Mouse (Mus musculus) midbrain, embryonic 14.5 days (tissue): ENCODE results near the gene Bphl. TPM values are rescaled to one million over a fixed set of nuclear protein-coding genes. Genes with fewer than 3 reads are reported as not detected.

Experiments used
- ATAC-seq: fragments of 200-750 bp; cut with Nextera tagmentation; 2 replicates; pipeline ENCODE4 v1.8.0; 2017; ENCODE audit warnings: moderate number of reproducible peaks, moderate library complexity; ENCODE audit not compliant: low FRiP score, low TSS enrichment
- DNase-seq: peaks from one replicate; pipeline ENCODE4 v3.0.0-alpha.2; 2015
- H3K27ac ChIP-seq: fragments of 300-500 bp; sonication (generic); replicated peaks from 2 replicates; pipeline ENCODE4 v1.5.1; 2014; ENCODE audit warnings: mild to moderate bottlenecking, low read depth, low read length, moderate library complexity
- H3K27me3 ChIP-seq: fragments of 300-500 bp; sonication (generic); 2 replicates; pipeline ENCODE4 v1.6.1; 2014; ENCODE audit warnings: low read length, control low read depth, mixed read lengths; ENCODE audit not compliant: control insufficient read depth, insufficient read depth
- H3K36me3 ChIP-seq: fragments of 300-500 bp; sonication (generic); 2 replicates; pipeline ENCODE4 v1.6.1; 2014; ENCODE audit warnings: low read length, control low read depth; ENCODE audit not compliant: control insufficient read depth, insufficient read depth
- H3K4me1 ChIP-seq: fragments of 300-500 bp; sonication (generic); 2 replicates; pipeline ENCODE4 v1.6.1; 2014; ENCODE audit warnings: mild to moderate bottlenecking, antibody characterized with exemption, low read length, control low read depth; ENCODE audit not compliant: control insufficient read depth, insufficient read depth
- H3K4me2 ChIP-seq: fragments of 300-500 bp; sonication (generic); 2 replicates; pipeline ENCODE4 v1.6.1; 2014; ENCODE audit warnings: mild to moderate bottlenecking, low read length, moderate library complexity
- H3K4me3 ChIP-seq: fragments of 300-500 bp; sonication (generic); replicated peaks from 2 replicates; pipeline ENCODE4 v1.5.1; 2014; ENCODE audit warnings: low read depth, low read length
- H3K9ac ChIP-seq: fragments of 300-500 bp; sonication (generic); replicated peaks from 2 replicates; pipeline ENCODE4 v1.6.1; 2014; ENCODE audit warnings: mild to moderate bottlenecking, low read length, moderate library complexity
- H3K9me3 ChIP-seq: fragments of 300-500 bp; sonication (generic); 2 replicates; pipeline ENCODE4 v1.6.1; 2016; ENCODE audit warnings: low read length, control low read depth, mixed read lengths; ENCODE audit not compliant: control insufficient read depth
- WGBS: fragments of 180-500 bp; shearing (Covaris S2); extraction: QIAGEN DNeasy Blood & Tissue Kit; methylation state at CpG from one replicate; pipeline ENCODE4 v1.1.7; 2014; 5-methylcytosine and 5-hydroxymethylcytosine counted together
- polyA plus RNA-seq: library from polyadenylated mRNA; unstranded; fragments of >200 nt; fragmentation: Nextera tagmentation; extraction: Ambion mirVana; gene quantifications from 2 replicates; pipeline ENCODE4 v1.2.1, GENCODE M21; 2014

The Bphl gene
- polyA plus RNA-seq: 28.7 and 36.8 TPM in 2 replicates

- WGBS: under 1% methylated on average over 37 of the region's 37 CpGs
- Histone ChIP-seq H3K4me3 (peak within 1 kb of the TSS; percentile 64), H3K9ac (peak within 1 kb of the TSS; percentile 89), H3K36me3 (peaks cover 5% of the 10 kb centered on the region), H3K4me1 (peaks cover 11% of the 10 kb centered on the region), H3K27ac (peak within 1 kb of the TSS; percentile 87), H3K9me3 (no peaks in the 10 kb centered on the region), H3K4me2 (peak within 1 kb of the TSS; percentile 85), H3K27me3 (no peaks in the 10 kb centered on the region)
- peak; percentile 95 for ATAC-seq
- DNase-seq: peak; percentile 98
These were observed at the start of gene Bphl for GRCm38 (mm10) chr13:34037172-34038055. Gene Bphl, plus strand, starts transcription at chr13:34037597.

- Histone ChIP-seq H3K4me3 (no peak overlapping the region), H3K4me1 (no peaks in the 10 kb centered on the region), H3K9ac (no peak overlapping the region), H3K27me3 (no peaks in the 10 kb centered on the region), H3K27ac (no peak overlapping the region), H3K9me3 (no peaks in the 10 kb centered on the region), H3K4me2 (no peak overlapping the region), H3K36me3 (no peaks in the 10 kb centered on the region)
- ATAC-seq (no peak), DNase-seq (no peak)
- WGBS: 84% methylated on average over 5 of the region's 5 CpGs
These were observed 47.8 kb upstream of the Bphl start for GRCm38 (mm10) chr13:33989625-33990024.

GRCm38 (mm10) chr13:33995197-33995596, 42.2 kb upstream of the Bphl start:
- no peak overlapping the region for H3K4me3 ChIP-seq
- WGBS: 21% methylated on average over 1 of the region's 1 CpGs
- peak; percentile 83 for DNase-seq
- H3K4me1 ChIP-seq: no peaks in the 10 kb centered on the region
- H3K27me3 ChIP-seq: no peaks in the 10 kb centered on the region
- no peak overlapping the region for H3K9ac ChIP-seq
- ATAC-seq: no peak
- no peak overlapping the region for H3K27ac ChIP-seq
- no peaks in the 10 kb centered on the region for H3K36me3 ChIP-seq
- H3K9me3 ChIP-seq: no peaks in the 10 kb centered on the region
- no peak overlapping the region for H3K4me2 ChIP-seq

- under 1% methylated on average over 91 of the region's 92 CpGs for WGBS
These were observed 35.1 kb upstream of the Bphl start, which contains the start of the genes Ripk1 and Serpinb6a for GRCm38 (mm10) chr13:34002058-34003006. Gene Ripk1, plus strand, starts transcription at chr13:34002363. Gene Serpinb6a, minus strand, starts transcription at chr13:34002794.

GRCm38 (mm10) chr13:34003058-34003457, 34.3 kb upstream of the Bphl start:
- DNase-seq (no peak), ATAC-seq (no peak)
- no peaks in the 10 kb centered on the region for H3K27me3 ChIP-seq
- H3K9me3 ChIP-seq: no peaks in the 10 kb centered on the region
- WGBS: 11% methylated on average over 5 of the region's 5 CpGs
- H3K27ac ChIP-seq: peak overlapping the region; percentile 90
- H3K9ac ChIP-seq: peak overlapping the region; percentile 88
- peak overlapping the region; percentile 97 for H3K4me3 ChIP-seq
- peak overlapping the region; percentile 72 for H3K4me2 ChIP-seq
- H3K36me3 ChIP-seq: no peaks in the 10 kb centered on the region
- H3K4me1 ChIP-seq: peaks cover 13% of the 10 kb centered on the region

More at GRCm38 (mm10) chr13:34002058-34003006, 35.1 kb upstream of the Bphl start, which contains the start of the genes Ripk1 and Serpinb6a:
- Histone ChIP-seq H3K4me2 (peak within 1 kb of the TSS; percentile 72), H3K4me3 (peak within 1 kb of the TSS; percentile 97), H3K9ac (peak within 1 kb of the TSS; percentile 88), H3K27ac (peak within 1 kb of the TSS; percentile 90), H3K9me3 (no peaks in the 10 kb centered on the region), H3K36me3 (no peaks in the 10 kb centered on the region), H3K27me3 (no peaks in the 10 kb centered on the region), H3K4me1 (peaks cover 13% of the 10 kb centered on the region)
- DNase-seq (peak; percentile 96), ATAC-seq (peak; percentile 94)

- 80% methylated on average over 2 of the region's 2 CpGs for WGBS
- Histone ChIP-seq H3K9ac (no peak overlapping the region), H3K36me3 (peaks cover 5% of the 10 kb centered on the region), H3K4me1 (peaks cover 8% of the 10 kb centered on the region), H3K9me3 (no peaks in the 10 kb centered on the region), H3K4me2 (no peak overlapping the region), H3K27me3 (no peaks in the 10 kb centered on the region), H3K4me3 (no peak overlapping the region), H3K27ac (no peak overlapping the region)
- ATAC-seq (no peak), DNase-seq (no peak)
These were observed 30.2 kb upstream of the Bphl start for GRCm38 (mm10) chr13:34007234-34007633.

- WGBS: 93% methylated on average over 9 of the region's 9 CpGs
- Histone ChIP-seq H3K36me3 (peaks cover 34% of the 10 kb centered on the region), H3K4me1 (no peaks in the 10 kb centered on the region), H3K9ac (no peak overlapping the region), H3K27me3 (no peaks in the 10 kb centered on the region), H3K27ac (no peak overlapping the region), H3K9me3 (no peaks in the 10 kb centered on the region), H3K4me3 (no peak overlapping the region), H3K4me2 (no peak overlapping the region)
- ATAC-seq (no peak), DNase-seq (peak; percentile 23)
These were observed 20.3 kb upstream of the Bphl start for GRCm38 (mm10) chr13:34016927-34017569.

- ATAC-seq: no peak
- 84% methylated on average over 1 of the region's 1 CpGs for whole genome bisulfite sequencing
- Histone ChIP-seq H3K4me1 (no peaks in the 10 kb centered on the region), H3K36me3 (peaks cover 37% of the 10 kb centered on the region), H3K4me2 (no peak overlapping the region), H3K27me3 (no peaks in the 10 kb centered on the region), H3K27ac (no peak overlapping the region), H3K9me3 (no peaks in the 10 kb centered on the region), H3K9ac (no peak overlapping the region), H3K4me3 (no peak overlapping the region)
- no peak for DNase-seq
These were observed 18.9 kb upstream of the Bphl start for GRCm38 (mm10) chr13:34018521-34018920.
